Mouse (Mus musculus) E14TG2a.4 (cell line): ENCODE data around the gene Dnaaf2.

ENCODE experiments used
- CTCF ChIP-seq: conservative IDR thresholded peaks from 2 replicates; pipeline ENCODE4 v1.5.1; 2014; ENCODE audit warnings: low read length
- NANOG ChIP-seq: IDR thresholded peaks from 2 replicates; pipeline ENCODE4 v1.6.1; 2014; ENCODE audit warnings: borderline replicate concordance, low read length, mixed read lengths
- POU5F1 ChIP-seq: IDR thresholded peaks from 2 replicates; pipeline ENCODE4 v1.6.1; 2014; ENCODE audit warnings: low read length, borderline replicate concordance

DNA sequence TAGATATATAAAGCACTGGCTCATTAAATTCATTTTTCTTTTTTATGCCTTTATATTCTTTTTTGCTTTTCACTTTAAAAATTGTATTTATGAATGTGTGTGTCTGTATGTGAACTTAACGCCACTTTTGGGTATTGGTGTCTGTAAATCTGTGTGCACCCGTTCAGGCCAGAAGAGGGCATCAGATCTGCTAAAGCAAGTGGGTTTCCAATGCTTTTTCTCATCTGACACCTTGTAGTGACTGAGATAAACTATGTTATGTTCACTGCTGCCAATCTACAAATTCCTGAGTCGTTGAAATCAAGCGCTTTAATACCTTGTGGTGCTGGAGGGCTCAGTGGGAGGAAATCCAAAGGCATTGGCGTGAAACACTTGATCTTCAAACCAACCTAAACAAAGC, 12.8 kb upstream of the Dnaaf2 start:
- TF ChIP-seq CTCF (0 out of 2 replicates have a peak, but pooled peaks have one; percentile 5), POU5F1 (no peak), NANOG (no peak)
